Mouse (Mus musculus): ENCODE measurements around the gene Defa21.
"Not testable (repeated sequence)": the region's sequence is repeated elsewhere in the genome, so short reads cannot be mapped to it uniquely, and the experiment has no call there.

Defa21 gene

DNA sequence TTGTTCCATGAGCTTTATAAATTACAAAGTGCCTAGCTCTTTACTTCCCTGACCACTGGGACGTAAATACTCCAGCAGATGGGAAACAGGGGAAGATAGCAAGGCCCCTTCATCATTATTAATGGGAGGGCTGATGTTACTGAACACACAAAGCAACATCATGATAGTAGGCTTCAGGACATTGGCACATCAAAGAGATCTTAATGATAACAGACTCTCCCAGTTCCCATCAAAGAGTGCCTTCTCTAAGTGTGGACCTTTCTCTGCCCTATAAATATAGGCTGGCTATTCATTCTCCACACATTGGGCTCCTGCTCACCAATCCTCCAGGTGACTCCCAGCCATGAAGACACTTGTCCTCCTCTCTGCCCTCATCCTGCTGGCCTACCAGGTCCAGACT, at the start of gene Defa21:
Defa21 (plus strand) TSS at position 301 of the 400 bp plus-strand sequence.
- in situ Hi-C loops (cut with MboI; ENCODE audit: low pct_unique_long_range_greater_than_20kb in 1 of 2, low sequenced_read_pairs in 2 of 2, unreplicated experiment in 1 of 2): not testable (repeated sequence)

DNA sequence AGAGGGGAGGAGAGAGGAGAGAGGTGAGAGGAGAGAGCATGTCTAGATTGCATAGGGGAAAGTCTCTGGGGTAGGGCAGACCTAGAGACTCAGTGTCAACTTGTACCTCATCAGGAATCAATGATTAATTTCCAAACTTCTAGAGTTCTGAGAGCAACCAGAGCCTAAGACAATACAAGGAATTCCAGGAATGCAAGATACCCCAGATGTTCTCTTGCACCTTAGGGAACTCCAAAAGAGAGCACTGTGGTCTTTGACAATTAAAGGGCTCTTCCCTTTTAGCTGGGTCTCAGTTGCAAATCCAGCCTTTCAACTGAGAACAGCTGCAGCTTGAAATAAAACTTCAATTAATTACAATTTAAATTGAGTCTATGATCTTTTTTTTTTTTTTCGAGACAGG, 45.5 kb upstream of the Defa21 start:
- in situ Hi-C loops (cut with MboI; ENCODE audit: low pct_unique_long_range_greater_than_20kb in 1 of 2, low sequenced_read_pairs in 2 of 2, unreplicated experiment in 1 of 2): no loop called here

DNA sequence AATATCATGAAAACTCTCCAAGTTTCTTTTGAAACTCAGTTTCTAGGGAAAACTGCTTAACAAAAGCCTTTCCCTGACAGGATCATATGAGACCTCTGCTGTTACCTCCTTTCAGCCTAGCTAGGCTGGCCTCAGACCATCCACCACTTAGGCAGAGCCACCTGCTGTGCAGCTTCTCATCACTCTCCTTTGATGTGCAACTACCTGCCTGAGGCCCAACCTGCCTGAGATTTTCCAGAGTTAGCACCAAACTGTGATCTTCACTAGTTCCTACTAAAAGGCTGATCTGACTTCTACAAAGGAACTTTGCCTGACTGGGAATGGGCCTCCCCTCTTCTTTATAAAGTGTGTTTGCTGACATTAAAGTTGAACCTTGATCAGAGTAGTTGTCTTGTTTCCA, 31.3 kb upstream of the Defa21 start:
- in situ Hi-C loops (cut with MboI; ENCODE audit: low pct_unique_long_range_greater_than_20kb in 1 of 2, low sequenced_read_pairs in 2 of 2, unreplicated experiment in 1 of 2): loop anchor here (5.0 kb wide), 1 partner anchor 52 kb away; the partner anchor contains the start of gene AY761185 (in 2 of the 2)

DNA sequence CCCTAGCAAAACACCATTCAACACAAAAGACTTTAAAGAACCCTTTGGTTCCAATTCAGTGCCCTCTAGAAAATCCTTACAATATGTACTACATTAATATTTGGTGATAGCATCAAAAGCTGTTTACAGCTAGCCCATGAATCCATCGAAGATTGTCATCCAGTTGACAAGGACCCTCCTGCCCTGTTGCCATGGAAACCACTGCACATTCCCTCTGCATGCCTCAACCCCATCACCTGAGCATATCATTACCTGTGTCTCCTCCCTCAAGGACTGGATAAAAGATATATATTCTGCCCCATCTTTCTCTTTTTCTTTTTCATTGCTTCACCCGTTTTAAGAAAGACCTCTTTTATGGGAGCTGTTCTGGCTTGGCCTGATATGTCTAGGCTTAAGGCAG, 28.6 kb upstream of the Defa21 start:
- in situ Hi-C loops (cut with MboI; ENCODE audit: low pct_unique_long_range_greater_than_20kb in 1 of 2, low sequenced_read_pairs in 2 of 2, unreplicated experiment in 1 of 2): no loop called here

DNA sequence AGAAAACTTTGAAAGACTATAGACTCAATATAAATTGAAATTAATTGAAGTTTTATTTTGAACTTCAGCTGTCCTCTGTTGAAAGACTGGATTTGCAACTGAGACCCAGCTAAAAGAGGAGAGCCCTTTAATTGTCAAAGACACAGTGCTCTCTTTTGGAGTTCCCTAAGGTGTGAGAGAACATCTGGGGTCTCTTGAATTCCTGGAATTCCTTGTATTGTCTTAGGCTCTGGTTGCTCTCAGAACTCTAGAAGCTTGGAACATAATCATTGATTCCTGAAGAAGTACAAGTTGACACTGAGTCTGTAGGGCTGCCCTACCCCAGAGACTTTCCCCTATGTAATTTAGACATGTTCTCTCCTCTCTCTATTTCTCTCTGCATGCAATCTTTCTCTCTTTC, 28.1 kb upstream of the Defa21 start:
- in situ Hi-C loops (cut with MboI; ENCODE audit: low pct_unique_long_range_greater_than_20kb in 1 of 2, low sequenced_read_pairs in 2 of 2, unreplicated experiment in 1 of 2): no loop called here

DNA sequence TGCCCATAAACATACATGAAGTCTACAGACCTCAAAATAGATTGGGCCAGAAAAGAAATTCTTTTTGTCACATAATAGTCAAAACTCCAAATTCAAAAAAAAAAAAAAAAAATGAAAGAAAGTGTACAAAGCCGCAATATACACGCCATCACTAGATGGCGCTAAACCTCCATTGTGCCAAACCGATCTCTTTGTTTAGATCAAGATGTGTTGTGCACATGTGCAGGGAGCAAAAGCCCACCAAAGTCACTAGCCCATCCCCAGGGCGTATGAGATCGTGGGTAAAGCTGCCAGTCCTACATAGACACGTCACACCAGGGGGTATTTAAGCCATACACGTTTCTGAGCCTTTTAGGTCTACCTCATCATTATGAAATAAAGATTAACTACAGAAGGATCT, 24.2 kb upstream of the Defa21 start:
- in situ Hi-C loops (cut with MboI; ENCODE audit: low pct_unique_long_range_greater_than_20kb in 1 of 2, low sequenced_read_pairs in 2 of 2, unreplicated experiment in 1 of 2): no loop called here

DNA sequence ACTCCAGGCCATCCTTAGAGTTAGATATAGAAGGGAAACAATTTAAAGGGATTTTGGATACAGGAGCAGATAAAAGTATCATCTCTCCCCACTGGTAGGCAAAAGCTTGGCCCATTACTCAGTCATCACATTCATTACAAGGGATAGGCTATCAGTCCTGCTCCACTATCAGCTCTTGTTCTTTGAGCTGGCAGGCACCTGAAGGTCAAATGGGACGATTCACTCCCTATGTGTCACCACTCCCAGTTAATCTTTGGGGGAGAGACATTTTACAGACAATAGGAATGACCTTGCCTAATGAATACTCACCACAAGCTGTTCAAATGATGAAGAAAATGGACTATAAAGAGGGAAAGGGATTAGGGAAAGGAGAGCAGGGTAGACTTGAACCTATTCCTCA, 18.5 kb upstream of the Defa21 start:
- in situ Hi-C loops (cut with MboI; ENCODE audit: low pct_unique_long_range_greater_than_20kb in 1 of 2, low sequenced_read_pairs in 2 of 2, unreplicated experiment in 1 of 2): no loop called here

DNA sequence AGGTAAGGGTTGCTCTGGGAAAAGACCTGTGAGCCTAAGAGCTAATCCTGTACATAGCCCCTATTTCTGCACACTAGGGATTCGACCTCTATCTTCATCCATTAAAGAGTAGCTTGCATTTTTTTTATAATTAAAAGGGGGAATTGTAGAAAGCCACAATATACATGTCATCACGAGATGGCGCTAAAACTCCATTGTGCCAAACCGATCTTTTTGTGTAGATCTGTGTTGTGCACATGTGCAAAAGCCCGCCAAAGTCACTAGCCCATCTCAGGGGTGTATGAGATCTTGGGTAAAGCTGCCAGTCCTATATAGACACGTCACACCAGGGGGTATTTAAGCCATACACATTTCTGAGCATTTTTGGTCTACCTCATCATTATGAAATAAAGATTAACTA, 16.8 kb upstream of the Defa21 start:
- in situ Hi-C loops (cut with MboI; ENCODE audit: low pct_unique_long_range_greater_than_20kb in 1 of 2, low sequenced_read_pairs in 2 of 2, unreplicated experiment in 1 of 2): not testable (repeated sequence)

DNA sequence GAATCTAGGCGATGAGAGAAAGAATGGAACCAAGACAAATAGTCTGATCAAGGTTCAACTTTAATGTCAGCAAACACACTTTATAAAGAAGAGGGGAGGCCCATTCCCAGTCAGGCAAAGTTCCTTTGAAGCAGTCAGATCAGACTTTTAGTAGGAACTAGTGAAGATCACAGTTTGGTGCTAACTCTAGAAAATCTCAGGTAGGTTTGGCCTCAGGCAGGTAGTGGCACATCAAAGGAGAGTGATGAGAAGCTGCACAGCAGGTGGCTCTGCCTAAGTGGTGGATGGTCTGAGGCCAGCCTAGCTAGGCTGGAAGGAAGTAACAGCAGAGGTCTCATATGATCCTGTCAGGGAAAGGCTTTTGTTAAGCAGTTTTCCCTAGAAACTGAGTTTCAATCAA, 14.8 kb upstream of the Defa21 start:
- in situ Hi-C loops (cut with MboI; ENCODE audit: low pct_unique_long_range_greater_than_20kb in 1 of 2, low sequenced_read_pairs in 2 of 2, unreplicated experiment in 1 of 2): not testable (repeated sequence)

DNA sequence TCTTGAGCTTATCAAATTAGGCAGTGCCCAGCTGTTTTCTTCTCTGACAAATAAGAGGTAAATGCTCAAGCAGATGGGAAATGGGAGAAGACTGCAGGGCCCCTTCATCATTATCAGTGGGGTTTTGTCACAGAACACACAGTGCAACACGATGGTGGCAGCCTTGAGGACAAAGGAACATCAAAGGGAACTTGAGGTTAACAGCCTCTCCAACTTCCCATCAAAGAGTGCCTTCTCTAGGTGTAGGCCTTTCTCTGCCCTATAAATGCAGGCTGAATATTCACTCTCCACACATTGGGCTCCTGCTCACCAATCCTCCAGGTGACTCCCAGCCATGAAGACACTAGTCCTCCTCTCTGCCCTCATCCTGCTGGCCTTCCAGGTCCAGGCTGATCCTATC, 29.4 kb downstream of the Defa21 start, which contains the start of gene Defa23:
Defa23 (plus strand) TSS at position 301 of the 400 bp plus-strand sequence.
- in situ Hi-C loops (cut with MboI; ENCODE audit: low pct_unique_long_range_greater_than_20kb in 1 of 2, low sequenced_read_pairs in 2 of 2, unreplicated experiment in 1 of 2): not testable (repeated sequence)

DNA sequence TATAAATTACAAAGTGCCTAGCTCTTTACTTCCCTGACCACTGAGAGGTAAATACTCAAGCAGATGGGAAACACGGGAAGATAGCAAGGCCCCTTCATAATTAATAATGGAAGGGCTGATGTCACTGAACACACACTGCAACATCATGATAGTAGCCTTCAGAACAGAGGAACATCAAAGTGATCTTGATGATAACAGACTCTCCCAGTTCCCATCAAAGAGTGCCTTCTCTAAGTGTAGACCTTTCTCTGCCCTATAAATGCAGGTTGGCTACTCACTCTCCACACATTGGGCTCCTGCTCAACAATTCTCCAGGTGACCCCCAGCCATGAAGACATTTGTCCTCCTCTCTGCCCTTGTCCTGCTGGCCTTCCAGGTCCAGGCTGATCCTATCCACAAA, 39.4 kb downstream of the Defa21 start, which contains the start of gene Defa35:
Defa35 (plus strand) TSS at position 301 of the 400 bp plus-strand sequence.
- in situ Hi-C loops (cut with MboI; ENCODE audit: low pct_unique_long_range_greater_than_20kb in 1 of 2, low sequenced_read_pairs in 2 of 2, unreplicated experiment in 1 of 2): not testable (repeated sequence)

Data from mouse embryonic stem cell (cell line).